Mouse (Mus musculus) lung, embryonic 14.5 days (tissue): ENCODE measurements around the gene Acsm2. TPM values are rescaled to one million over a fixed set of nuclear protein-coding genes. Genes with fewer than 3 reads are reported as not detected.

Source experiments
- ATAC-seq: fragments of 200-750 bp; cut with Nextera tagmentation; 2 replicates; pipeline ENCODE4 v1.8.0; 2017; ENCODE audit warnings: mild to moderate bottlenecking, moderate TSS enrichment, moderate library complexity; ENCODE audit not compliant: insufficient read depth
- DNase-seq: peaks from one replicate; pipeline ENCODE4 v3.0.0-alpha.2; 2015
- H3K27ac ChIP-seq: fragments of 300-500 bp; sonication (generic); 2 replicates; pipeline ENCODE4 v1.5.1; 2014; ENCODE audit warnings: low read depth, mild to moderate bottlenecking, moderate library complexity
- H3K27me3 ChIP-seq: fragments of 300-500 bp; sonication (generic); 2 replicates; pipeline ENCODE4 v1.6.1; 2014; ENCODE audit warnings: low read length, control low read depth; ENCODE audit not compliant: insufficient read depth
- H3K36me3 ChIP-seq: fragments of 300-500 bp; sonication (generic); 2 replicates; pipeline ENCODE4 v1.6.1; 2014; ENCODE audit warnings: control low read depth; ENCODE audit not compliant: insufficient read depth
- H3K4me1 ChIP-seq: fragments of 300-500 bp; sonication (generic); 2 replicates; pipeline ENCODE4 v1.6.1; 2014; ENCODE audit warnings: antibody characterized with exemption, control low read depth; ENCODE audit not compliant: insufficient read depth
- H3K4me2 ChIP-seq: fragments of 300-500 bp; sonication (generic); 2 replicates; pipeline ENCODE4 v1.6.1; 2014; ENCODE audit warnings: mild to moderate bottlenecking
- H3K4me3 ChIP-seq: fragments of 300-500 bp; sonication (generic); 2 replicates; pipeline ENCODE4 v1.5.1; 2014; ENCODE audit warnings: low read depth, low read length
- H3K9ac ChIP-seq: fragments of 300-500 bp; sonication (generic); 2 replicates; pipeline ENCODE4 v1.6.1; 2014
- H3K9me3 ChIP-seq: fragments of 300-500 bp; sonication (generic); 2 replicates; pipeline ENCODE4 v1.6.1; 2016; ENCODE audit warnings: low read depth, low read length, control low read depth
- CTCF ChIP-seq: IDR thresholded peaks from 2 replicates; pipeline ENCODE4 v1.5.1; 2016; ENCODE audit warnings: antibody characterized with exemption, low read depth
- WGBS: fragments of 180-500 bp; shearing (Covaris S2); extraction: QIAGEN DNeasy Blood & Tissue Kit; methylation state at CpG from one replicate; pipeline ENCODE4 v1.1.7; 2014; 5-methylcytosine and 5-hydroxymethylcytosine counted together
- polyA plus RNA-seq: library from polyadenylated mRNA; unstranded; fragments of >200 nt; fragmentation: Nextera tagmentation; extraction: Ambion mirVana; gene quantifications from 2 replicates; pipeline ENCODE4 v1.2.1, GENCODE M21; 2014

The Acsm2 gene
- polyA plus RNA-seq, 1 experiment from 2014 or later: not detected

DNA sequence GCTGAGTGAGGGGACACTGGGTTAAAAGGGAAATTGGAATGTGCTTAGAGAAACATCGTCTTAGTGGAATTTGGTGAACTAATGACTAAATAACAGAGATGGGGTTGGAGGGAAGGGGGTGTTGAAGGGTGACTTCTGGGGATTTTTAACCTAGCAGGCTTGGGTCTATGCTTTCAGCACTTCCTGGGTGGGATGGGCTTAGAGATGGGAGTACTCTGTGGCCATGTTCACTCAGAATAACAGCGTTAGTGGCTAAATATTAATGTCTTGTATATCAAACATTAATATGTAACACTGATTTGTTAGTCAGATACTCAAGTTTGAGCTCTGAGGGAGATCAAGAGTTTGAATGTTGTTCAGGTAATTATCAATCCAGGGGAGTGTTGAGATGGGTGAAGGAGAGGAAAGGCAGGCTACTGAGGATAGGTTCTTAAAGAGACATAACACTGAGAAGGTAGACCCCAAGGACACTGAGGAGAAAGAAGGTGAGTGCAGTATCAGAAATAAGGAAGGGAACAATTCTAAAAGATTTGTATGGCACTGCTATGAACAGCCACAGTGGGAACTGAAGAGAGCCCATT is 50.9 kb downstream of the Acsm2 start:
- no peak for TF ChIP-seq CTCF
- H3K4me2 ChIP-seq: no peak overlapping the region
- no peak overlapping the region for H3K4me3 ChIP-seq
- DNase-seq (no peak), ATAC-seq (no peak)
- H3K36me3 ChIP-seq: no peaks in the 10 kb centered on the region
- WGBS: 52% methylated on average over 2 of the region's 2 CpGs
- no peak overlapping the region for H3K9ac ChIP-seq
- no peak overlapping the region for H3K27ac ChIP-seq
- H3K27me3 ChIP-seq: no peaks in the 10 kb centered on the region
- H3K4me1 ChIP-seq: no peaks in the 10 kb centered on the region
- H3K9me3 ChIP-seq: no peaks in the 10 kb centered on the region

DNA sequence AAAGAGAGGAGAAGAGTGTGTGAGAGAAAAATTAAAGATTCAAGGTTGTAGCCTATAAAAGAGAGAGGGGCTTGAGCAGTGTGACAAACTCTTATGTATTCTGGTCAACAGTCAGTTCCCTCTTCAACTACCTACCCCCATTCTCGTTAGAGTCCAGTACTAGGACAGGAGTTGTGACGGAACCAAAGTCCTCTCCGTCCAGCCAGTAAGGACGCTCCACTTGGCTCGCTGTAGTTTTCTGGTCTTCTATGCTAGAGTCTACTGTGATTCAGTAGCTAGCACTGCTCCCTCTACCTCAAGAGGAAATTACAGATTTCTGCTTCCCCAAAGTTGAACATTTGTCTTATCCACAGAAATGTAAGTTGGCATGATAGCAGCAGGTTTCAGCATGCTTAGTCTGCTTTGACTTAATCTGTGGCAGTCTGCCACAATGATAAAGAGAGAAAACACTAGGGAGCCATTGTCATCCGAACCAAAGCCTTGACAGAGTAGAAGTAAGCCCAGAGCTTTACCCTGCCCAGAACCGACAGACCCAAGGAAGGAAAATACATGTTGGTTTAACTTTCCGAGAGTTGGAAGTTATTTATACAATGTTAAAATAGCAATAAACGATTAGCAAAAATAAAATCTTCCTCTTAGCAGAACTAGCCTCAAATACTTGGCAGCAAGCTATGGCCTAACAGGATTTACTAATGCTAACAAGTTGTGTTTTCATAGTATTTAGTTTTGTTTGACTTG is 52.0 kb downstream of the Acsm2 start:
- no peak for TF ChIP-seq CTCF
- H3K4me3 ChIP-seq: no peak overlapping the region
- H3K27ac ChIP-seq: peak overlapping the region; percentile 90
- no peaks in the 10 kb centered on the region for H3K27me3 ChIP-seq
- 73% methylated on average over 9 of the region's 9 CpGs for WGBS
- no peak overlapping the region for H3K9ac ChIP-seq
- DNase-seq: no peak
- H3K9me3 ChIP-seq: no peaks in the 10 kb centered on the region
- ATAC-seq: no peak
- no peaks in the 10 kb centered on the region for H3K36me3 ChIP-seq
- no peak overlapping the region for H3K4me2 ChIP-seq
- H3K4me1 ChIP-seq: no peaks in the 10 kb centered on the region

DNA sequence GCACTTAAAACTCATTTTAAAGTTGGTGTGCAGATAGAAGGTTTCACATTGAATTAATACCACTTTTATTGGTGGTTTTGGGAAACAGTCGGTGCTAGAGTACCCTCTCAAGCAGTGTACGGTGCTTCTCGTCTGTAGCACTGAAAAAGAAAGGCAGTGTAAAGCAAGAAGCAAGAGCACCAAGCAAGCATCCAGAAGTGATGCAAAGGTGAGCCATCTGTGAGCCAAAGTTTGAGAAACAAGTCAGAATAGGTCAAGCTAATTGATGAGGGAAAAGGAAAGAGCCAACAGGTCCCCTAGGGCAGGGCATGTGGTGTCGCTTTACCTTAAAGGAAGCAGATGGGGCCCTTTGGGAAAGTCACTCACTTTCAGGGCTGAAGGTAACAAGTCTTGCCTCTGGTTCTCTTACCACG is 52.5 kb downstream of the Acsm2 start, which contains the start of gene Acsm1:
TSS of gene Acsm1 (plus strand) at position 363 of the 413 bp plus-strand sequence.
- Histone ChIP-seq H3K4me2 (no peak within 1 kb of the TSS), H3K27ac (peak within 1 kb of the TSS; percentile 90), H3K36me3 (no peaks in the 10 kb centered on the region), H3K9me3 (no peaks in the 10 kb centered on the region), H3K27me3 (no peaks in the 10 kb centered on the region), H3K4me3 (no peak within 1 kb of the TSS), H3K9ac (no peak within 1 kb of the TSS), H3K4me1 (no peaks in the 10 kb centered on the region)
- no peak for TF ChIP-seq CTCF
- 58% methylated on average over 5 of the region's 5 CpGs for WGBS
- DNase-seq: peak; percentile 19
- no peak for ATAC-seq

DNA sequence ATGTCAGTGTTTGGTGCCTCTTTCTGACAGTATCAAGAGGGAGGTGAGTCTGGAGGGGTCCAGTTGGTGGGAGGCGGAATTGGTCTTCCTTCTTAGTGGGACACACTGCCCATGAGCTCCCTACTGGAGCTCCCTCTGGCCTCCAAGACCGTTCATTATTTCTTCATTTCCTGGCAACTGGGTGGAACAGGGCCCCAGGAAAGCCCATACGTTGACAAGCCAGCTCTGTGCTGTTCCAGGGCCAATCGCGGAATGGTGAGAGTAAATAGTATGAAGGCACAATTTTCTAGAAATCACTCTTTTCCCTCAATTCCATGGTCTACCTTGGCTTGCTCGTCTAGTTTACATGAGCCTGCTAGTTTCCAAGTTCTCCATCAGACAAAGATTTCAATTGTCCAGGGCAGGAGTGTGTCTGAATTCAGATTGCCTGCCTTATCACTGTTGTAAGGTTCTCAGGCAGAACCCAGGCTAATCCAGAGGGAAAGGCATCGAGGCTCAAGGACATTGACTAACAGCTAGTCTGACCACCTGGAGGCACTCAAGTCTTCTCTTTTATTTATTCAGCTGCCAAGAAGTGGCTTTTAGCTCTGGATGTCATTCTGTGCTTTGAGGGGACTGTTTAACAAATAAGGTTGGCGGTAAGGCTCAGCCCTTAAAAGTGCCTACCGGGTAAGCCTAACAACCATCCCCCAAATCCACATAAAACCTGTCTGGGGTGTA is 53.8 kb downstream of the Acsm2 start:
- no peak for TF ChIP-seq CTCF
- WGBS: 45% methylated on average over 9 of the region's 9 CpGs
- Histone ChIP-seq H3K36me3 (no peaks in the 10 kb centered on the region), H3K9ac (no peak overlapping the region), H3K27me3 (no peaks in the 10 kb centered on the region), H3K4me2 (no peak overlapping the region), H3K9me3 (no peaks in the 10 kb centered on the region), H3K4me3 (no peak overlapping the region), H3K27ac (peak overlapping the region; percentile 90), H3K4me1 (no peaks in the 10 kb centered on the region)
- DNase-seq (peak; percentile 75), ATAC-seq (peak; percentile 91)

DNA sequence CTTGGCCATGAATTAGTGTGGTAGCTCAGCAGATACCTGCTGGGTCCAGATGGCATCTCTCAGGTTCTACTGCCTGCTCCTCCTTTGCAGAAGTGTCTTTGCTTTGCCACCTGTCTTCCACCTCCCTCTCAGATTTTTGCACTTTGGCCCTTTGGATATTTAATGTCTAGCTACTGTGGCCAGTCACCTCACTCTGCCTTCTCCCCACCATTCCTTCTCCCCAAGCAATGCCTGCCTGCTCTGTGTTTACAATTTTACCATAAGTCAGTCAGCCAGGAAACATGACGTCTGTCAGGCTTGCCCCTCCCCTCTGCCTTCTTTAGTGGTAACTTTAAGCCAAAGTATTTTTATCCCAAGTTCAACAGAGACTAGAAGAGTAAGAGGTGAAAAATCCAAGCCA is 62.4 kb downstream of the Acsm2 start:
- no peak overlapping the region for H3K4me2 ChIP-seq
- 23% methylated on average over 1 of the region's 1 CpGs for WGBS
- no peak overlapping the region for H3K27ac ChIP-seq
- no peak overlapping the region for H3K4me3 ChIP-seq
- H3K9ac ChIP-seq: no peak overlapping the region
- H3K4me1 ChIP-seq: no peaks in the 10 kb centered on the region
- TF ChIP-seq CTCF: no peak
- DNase-seq: no peak
- no peaks in the 10 kb centered on the region for H3K27me3 ChIP-seq
- H3K9me3 ChIP-seq: no peaks in the 10 kb centered on the region
- H3K36me3 ChIP-seq: no peaks in the 10 kb centered on the region
- ATAC-seq: no peak

DNA sequence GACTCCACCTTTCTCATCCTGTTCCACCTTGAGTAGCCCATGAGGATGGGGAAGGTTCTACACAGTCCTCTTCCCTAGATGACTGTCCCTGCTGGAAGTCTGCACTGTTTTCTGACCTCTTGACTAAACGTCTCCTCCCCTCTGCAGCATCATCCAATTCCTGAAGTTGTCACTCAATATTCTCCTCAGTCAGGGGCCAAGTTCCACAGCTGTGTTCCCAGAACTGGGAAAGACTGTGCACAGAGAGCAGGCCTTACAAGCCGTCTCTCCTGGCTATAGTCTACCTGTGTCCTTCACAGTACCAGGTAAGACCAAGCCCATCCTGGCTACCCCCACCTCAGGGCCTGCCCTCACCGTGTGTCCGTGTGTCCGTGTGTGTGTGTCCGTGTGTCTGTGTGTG is 63.5 kb downstream of the Acsm2 start:
- H3K9me3 ChIP-seq: no peaks in the 10 kb centered on the region
- no peak for DNase-seq
- H3K4me2 ChIP-seq: no peak overlapping the region
- 77% methylated on average over 6 of the region's 6 CpGs for WGBS
- no peaks in the 10 kb centered on the region for H3K4me1 ChIP-seq
- H3K36me3 ChIP-seq: no peaks in the 10 kb centered on the region
- H3K27me3 ChIP-seq: no peaks in the 10 kb centered on the region
- H3K4me3 ChIP-seq: no peak overlapping the region
- no peak overlapping the region for H3K9ac ChIP-seq
- ATAC-seq: no peak
- no peak overlapping the region for H3K27ac ChIP-seq
- TF ChIP-seq CTCF: no peak
